Mouse (Mus musculus): ENCODE measurements around the gene Osgep. TPM values are rescaled to one million over a fixed set of nuclear protein-coding genes. Genes with fewer than 3 reads are reported as not detected.

The Osgep gene
- polyA plus RNA-seq, 1 experiment from 2014 or later, result 147 TPM

GRCm38 (mm10) chr14:50896747-50897373 is 27.8 kb downstream of the Osgep start:
- peak overlapping the region; percentile 67 for H3K9ac ChIP-seq (replicated peaks)
- 17% methylated on average over 23 of the region's 23 CpGs for WGBS
- no peaks in the 10 kb centered on the region for H3K36me3 ChIP-seq
- peak; percentile 58; the same call in 1 of the 2 replicates for ATAC-seq (ENCODE audit: low FRiP score, low read depth)
- H3K4me1 ChIP-seq, result peaks cover 10% of the 10 kb centered on the region
- peaks cover 25% of the 10 kb centered on the region for H3K27me3 ChIP-seq
- H3K27ac ChIP-seq (replicated peaks), result no peak overlapping the region
- no peaks in the 10 kb centered on the region for H3K9me3 ChIP-seq
- H3K4me2 ChIP-seq (replicated peaks), result peak overlapping the region; percentile 88
- peak overlapping the region; percentile 50 for H3K4me3 ChIP-seq

- peak; percentile 59 for ATAC-seq (ENCODE audit: low FRiP score, low read depth)
- Histone ChIP-seq H3K9me3 (no peaks in the 10 kb centered on the region), H3K36me3 (no peaks in the 10 kb centered on the region), H3K4me1 (peaks cover 10% of the 10 kb centered on the region), H3K4me3 (peak overlapping the region; percentile 50), H3K9ac (replicated peaks) (peak overlapping the region; percentile 67), H3K27me3 (peaks cover 25% of the 10 kb centered on the region), H3K27ac (replicated peaks) (no peak overlapping the region), H3K4me2 (replicated peaks) (peak overlapping the region; percentile 88)
- WGBS, result 18% methylated on average over 19 of the region's 19 CpGs
Measured at GRCm38 (mm10) chr14:50895985-50896746, 28.5 kb downstream of the Osgep start.

GRCm38 (mm10) chr14:50895407-50895806 is 29.3 kb downstream of the Osgep start:
- H3K36me3 ChIP-seq, result no peaks in the 10 kb centered on the region
- H3K4me1 ChIP-seq, result peaks cover 10% of the 10 kb centered on the region
- no peaks in the 10 kb centered on the region for H3K9me3 ChIP-seq
- H3K27ac ChIP-seq (replicated peaks), result no peak overlapping the region
- no peak overlapping the region for H3K4me2 ChIP-seq (replicated peaks)
- H3K4me3 ChIP-seq, result no peak overlapping the region
- peaks cover 25% of the 10 kb centered on the region for H3K27me3 ChIP-seq
- no peak for ATAC-seq (ENCODE audit: low FRiP score, low read depth)
- H3K9ac ChIP-seq (replicated peaks), result no peak overlapping the region

- no peaks in the 10 kb centered on the region for H3K36me3 ChIP-seq
- no peak overlapping the region for H3K4me2 ChIP-seq (replicated peaks)
- H3K4me3 ChIP-seq, result no peak overlapping the region
- H3K27ac ChIP-seq (replicated peaks), result no peak overlapping the region
- no peak overlapping the region for H3K9ac ChIP-seq (replicated peaks)
- H3K4me1 ChIP-seq, result peaks cover 10% of the 10 kb centered on the region
- no peaks in the 10 kb centered on the region for H3K9me3 ChIP-seq
- peaks cover 23% of the 10 kb centered on the region for H3K27me3 ChIP-seq
- 89% methylated on average over 22 of the region's 22 CpGs for WGBS
- no peak for ATAC-seq (ENCODE audit: low FRiP score, low read depth)
Measured at GRCm38 (mm10) chr14:50892541-50893459, 31.9 kb downstream of the Osgep start.

GRCm38 (mm10) chr14:50892091-50892490 is 32.6 kb downstream of the Osgep start:
- H3K9me3 ChIP-seq, result no peaks in the 10 kb centered on the region
- peaks cover 10% of the 10 kb centered on the region for H3K4me1 ChIP-seq
- ATAC-seq (ENCODE audit: low FRiP score, low read depth), result no peak
- no peak overlapping the region for H3K4me2 ChIP-seq (replicated peaks)
- no peak overlapping the region for H3K4me3 ChIP-seq
- H3K9ac ChIP-seq (replicated peaks), result no peak overlapping the region
- WGBS, result 85% methylated on average over 7 of the region's 7 CpGs
- no peaks in the 10 kb centered on the region for H3K36me3 ChIP-seq
- H3K27ac ChIP-seq (replicated peaks), result no peak overlapping the region
- peaks cover 16% of the 10 kb centered on the region; the same call in 1 of the 2 replicates for H3K27me3 ChIP-seq

- Histone ChIP-seq H3K4me1 (peaks cover 6% of the 10 kb centered on the region), H3K9me3 (no peaks in the 10 kb centered on the region), H3K27ac (replicated peaks) (no peak overlapping the region), H3K27me3 (peaks cover 12% of the 10 kb centered on the region; the same call in 1 of the 2 replicates), H3K9ac (replicated peaks) (no peak overlapping the region), H3K4me2 (replicated peaks) (no peak overlapping the region), H3K36me3 (no peaks in the 10 kb centered on the region), H3K4me3 (no peak overlapping the region)
- 91% methylated on average over 8 of the region's 8 CpGs for WGBS
- no peak for ATAC-seq (ENCODE audit: low FRiP score, low read depth)
Measured at GRCm38 (mm10) chr14:50891621-50892020, 33.1 kb downstream of the Osgep start.

GRCm38 (mm10) chr14:50876236-50876950 is 48.3 kb downstream of the Osgep start:
- Histone ChIP-seq H3K27ac (replicated peaks) (no peak overlapping the region), H3K4me3 (no peak overlapping the region), H3K9me3 (no peaks in the 10 kb centered on the region), H3K36me3 (no peaks in the 10 kb centered on the region), H3K4me1 (no peaks in the 10 kb centered on the region), H3K4me2 (replicated peaks) (no peak overlapping the region), H3K9ac (replicated peaks) (no peak overlapping the region), H3K27me3 (no peaks in the 10 kb centered on the region)
- ATAC-seq (ENCODE audit: low FRiP score, low read depth), result no peak
- 87% methylated on average over 6 of the region's 6 CpGs for WGBS

- Histone ChIP-seq H3K4me2 (replicated peaks) (no peak overlapping the region), H3K27ac (replicated peaks) (no peak overlapping the region), H3K36me3 (no peaks in the 10 kb centered on the region), H3K9ac (replicated peaks) (no peak overlapping the region), H3K27me3 (no peaks in the 10 kb centered on the region), H3K9me3 (no peaks in the 10 kb centered on the region), H3K4me3 (no peak overlapping the region), H3K4me1 (peaks cover 3% of the 10 kb centered on the region; the same call in 1 of the 2 replicates)
- no peak for ATAC-seq (ENCODE audit: low FRiP score, low read depth)
- WGBS, result 88% methylated on average over 6 of the region's 6 CpGs
Measured at GRCm38 (mm10) chr14:50875591-50876230, 49.0 kb downstream of the Osgep start.

GRCm38 (mm10) chr14:50875175-50875574 is 49.5 kb downstream of the Osgep start:
- WGBS, result 86% methylated on average over 3 of the region's 3 CpGs
- no peak for ATAC-seq (ENCODE audit: low FRiP score, low read depth)
- no peaks in the 10 kb centered on the region for H3K9me3 ChIP-seq

GRCm38 (mm10) chr14:50871284-50871683 is 53.4 kb downstream of the Osgep start:
- Histone ChIP-seq H3K27ac (replicated peaks) (no peak overlapping the region), H3K4me1 (peaks cover 10% of the 10 kb centered on the region; the same call in 1 of the 2 replicates), H3K9me3 (no peaks in the 10 kb centered on the region), H3K27me3 (no peaks in the 10 kb centered on the region), H3K36me3 (no peaks in the 10 kb centered on the region), H3K4me2 (replicated peaks) (no peak overlapping the region), H3K4me3 (no peak overlapping the region), H3K9ac (replicated peaks) (no peak overlapping the region)
- no peak for ATAC-seq (ENCODE audit: low FRiP score, low read depth)
- 94% methylated on average over 2 of the region's 2 CpGs for WGBS

More at GRCm38 (mm10) chr14:50875175-50875574, 49.5 kb downstream of the Osgep start:
- Histone ChIP-seq H3K9ac (replicated peaks) (no peak overlapping the region), H3K36me3 (no peaks in the 10 kb centered on the region), H3K4me1 (peaks cover 7% of the 10 kb centered on the region; the same call in 1 of the 2 replicates), H3K27me3 (no peaks in the 10 kb centered on the region), H3K4me3 (no peak overlapping the region), H3K27ac (replicated peaks) (no peak overlapping the region), H3K4me2 (replicated peaks) (no peak overlapping the region)

GRCm38 (mm10) chr14:50870805-50871143 is 53.9 kb downstream of the Osgep start:
- H3K27me3 ChIP-seq, result no peaks in the 10 kb centered on the region
- peak overlapping the region; percentile 67 for H3K4me2 ChIP-seq (replicated peaks)
- no peaks in the 10 kb centered on the region for H3K36me3 ChIP-seq
- 38% methylated on average over 5 of the region's 5 CpGs for WGBS
- H3K9me3 ChIP-seq, result no peaks in the 10 kb centered on the region
- peak; percentile 53; the same call in 1 of the 2 replicates for ATAC-seq (ENCODE audit: low FRiP score, low read depth)
- peak overlapping the region; percentile 56 for H3K4me3 ChIP-seq
- peaks cover 10% of the 10 kb centered on the region; the same call in 1 of the 2 replicates for H3K4me1 ChIP-seq
- H3K27ac ChIP-seq (replicated peaks), result no peak overlapping the region
- H3K9ac ChIP-seq (replicated peaks), result peak overlapping the region; percentile 52

Data from midbrain, embryonic 12.5 days (tissue).